Mouse (Mus musculus): ENCODE measurements around the gene Osbpl5. TPM values are rescaled to one million over a fixed set of nuclear protein-coding genes. Genes with fewer than 3 reads are reported as not detected.
"Not testable (repeated sequence)": the region's sequence is repeated elsewhere in the genome, so short reads cannot be mapped to it uniquely, and the experiment has no call there.

Osbpl5 gene
- polyA plus RNA-seq, 1 experiment from 2014 or later, result 32.4 TPM

GRCm38 (mm10) chr7:143666427-143667311, 90.1 kb downstream of the Osbpl5 start:
- no peaks in the 10 kb centered on the region for H3K27me3 ChIP-seq
- H3K4me1 ChIP-seq, result no peaks in the 10 kb centered on the region
- H3K9ac ChIP-seq (replicated peaks), result no peak overlapping the region
- H3K4me2 ChIP-seq (replicated peaks), result no peak overlapping the region
- no peak overlapping the region for H3K27ac ChIP-seq (replicated peaks)
- ATAC-seq (replicated peaks), result no peak
- H3K9me3 ChIP-seq, result no peaks in the 10 kb centered on the region
- H3K4me3 ChIP-seq, result no peak overlapping the region
- no peaks in the 10 kb centered on the region for H3K36me3 ChIP-seq

GRCm38 (mm10) chr7:143663470-143663869, 93.3 kb downstream of the Osbpl5 start:
- Histone ChIP-seq H3K27me3 (no peaks in the 10 kb centered on the region), H3K9ac (replicated peaks) (no peak overlapping the region), H3K4me1 (no peaks in the 10 kb centered on the region), H3K4me2 (replicated peaks) (no peak overlapping the region), H3K4me3 (no peak overlapping the region), H3K36me3 (no peaks in the 10 kb centered on the region), H3K9me3 (no peaks in the 10 kb centered on the region), H3K27ac (replicated peaks) (no peak overlapping the region)
- 81% methylated on average over 2 of the region's 2 CpGs for WGBS
- ATAC-seq (replicated peaks), result no peak

DNA sequence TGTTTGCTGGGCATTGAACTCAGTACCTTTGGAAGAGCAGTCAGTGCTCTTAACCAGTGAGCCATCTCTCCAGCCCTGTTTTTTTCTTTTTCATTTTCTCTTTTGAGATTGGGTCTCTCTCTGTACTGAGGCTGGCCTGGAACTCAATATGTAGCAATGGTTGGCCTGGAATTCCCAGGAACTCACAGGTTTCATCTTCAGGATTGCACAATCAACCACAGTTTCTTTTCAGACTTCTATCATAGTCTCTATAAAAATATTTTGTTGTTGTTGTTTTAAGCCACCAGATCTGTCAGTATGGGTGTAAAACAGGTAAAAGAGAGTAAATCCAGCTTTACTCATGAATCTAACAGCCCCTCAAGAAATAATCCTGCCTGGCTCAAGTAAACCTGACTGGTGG, 96.0 kb downstream of the Osbpl5 start:
- Histone ChIP-seq H3K27me3 (no peaks in the 10 kb centered on the region), H3K9me3 (no peaks in the 10 kb centered on the region), H3K4me1 (no peaks in the 10 kb centered on the region), H3K36me3 (no peaks in the 10 kb centered on the region), H3K27ac (replicated peaks) (no peak overlapping the region), H3K4me3 (no peak overlapping the region), H3K4me2 (replicated peaks) (no peak overlapping the region), H3K9ac (replicated peaks) (no peak overlapping the region)
- no peak for ATAC-seq (replicated peaks)

DNA sequence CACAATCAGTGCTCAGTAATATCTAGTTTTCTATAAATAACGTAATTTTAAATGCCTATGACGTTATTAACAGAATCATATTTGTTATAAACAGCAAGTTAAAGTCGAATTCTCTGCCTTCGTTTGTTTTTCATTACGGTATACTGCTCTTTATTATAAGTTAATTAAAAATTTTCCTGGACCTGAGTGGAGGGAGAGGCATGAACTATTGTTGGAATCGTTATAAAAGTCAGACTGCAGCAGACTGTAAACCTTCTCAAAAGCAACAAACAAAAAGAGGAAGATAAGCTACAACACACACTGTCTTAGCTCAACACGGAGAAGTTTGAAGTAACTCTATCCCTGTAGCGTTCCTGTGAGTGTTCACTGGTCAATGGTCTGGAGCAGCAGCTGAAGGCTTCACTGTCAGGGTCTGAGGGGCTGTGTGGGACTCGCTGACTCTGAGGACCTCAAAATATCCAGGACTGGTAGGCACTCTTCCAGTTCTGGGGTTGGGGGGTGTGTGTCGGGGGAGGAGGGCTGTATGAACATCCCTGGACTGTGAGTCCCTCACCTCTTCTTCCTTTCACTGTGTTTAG, 106.9 kb downstream of the Osbpl5 start:
- H3K9ac ChIP-seq (replicated peaks); H3K36me3 ChIP-seq; H3K4me1 ChIP-seq; H3K27ac ChIP-seq (replicated peaks); H3K9me3 ChIP-seq; H3K27me3 ChIP-seq: not testable (repeated sequence)
- 51% methylated on average over 10 of the region's 10 CpGs for WGBS
- Histone ChIP-seq H3K4me3 (peak overlapping the region; percentile 80), H3K4me2 (replicated peaks) (peak overlapping the region; percentile 82)
- peak; percentile 36 for ATAC-seq (replicated peaks)

DNA sequence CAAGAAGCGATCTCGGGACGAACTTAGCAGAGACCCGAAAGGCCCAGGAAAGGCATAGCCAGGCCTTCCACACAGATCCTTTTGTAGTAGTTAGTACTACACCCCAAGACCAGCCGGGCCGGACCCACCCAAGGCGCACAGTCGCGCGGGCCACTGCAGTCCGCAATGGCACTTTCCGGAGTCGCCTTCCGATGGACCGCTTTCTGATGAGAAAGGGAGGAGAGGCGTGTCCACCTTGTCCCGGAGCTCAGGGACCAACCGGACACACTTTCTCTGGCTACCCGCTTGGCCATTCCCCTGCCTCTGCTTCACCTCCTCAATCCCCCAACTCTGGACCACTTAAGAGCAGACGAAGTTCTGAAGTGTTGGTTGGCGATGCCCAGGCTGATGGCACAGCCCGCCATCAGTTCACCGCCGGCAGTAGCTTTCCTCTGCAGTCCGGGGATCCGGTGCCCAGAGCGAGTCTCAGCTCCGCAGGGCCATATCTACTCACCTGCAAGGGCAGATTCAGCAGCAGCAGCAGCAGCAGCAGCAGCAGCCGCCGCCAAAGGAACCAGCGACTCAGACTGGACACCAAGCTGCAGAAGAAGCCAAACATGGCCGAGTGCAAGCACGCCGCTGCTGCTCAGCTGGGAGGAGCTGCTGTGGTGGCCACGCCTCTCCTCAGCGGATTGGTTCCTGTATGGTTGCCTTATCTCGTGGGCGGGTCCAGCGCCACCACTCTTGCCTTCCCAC, 107.6 kb downstream of the Osbpl5 start, which contains the start of gene Tnfrsf22:
Tnfrsf22 (minus strand) TSS at position 628 of the 735 bp plus-strand sequence.
- H3K4me1 ChIP-seq, result no peaks in the 10 kb centered on the region
- no peaks in the 10 kb centered on the region for H3K36me3 ChIP-seq
- peak within 1 kb of the TSS; percentile 80 for H3K4me3 ChIP-seq
- no peaks in the 10 kb centered on the region for H3K9me3 ChIP-seq
- H3K9ac ChIP-seq (replicated peaks), result peak within 1 kb of the TSS; percentile 63
- 2% methylated on average over 39 of the region's 39 CpGs for WGBS
- H3K4me2 ChIP-seq (replicated peaks), result peak within 1 kb of the TSS; percentile 82
- no peak within 1 kb of the TSS for H3K27ac ChIP-seq (replicated peaks)
- no peaks in the 10 kb centered on the region for H3K27me3 ChIP-seq
- peak; percentile 100 for ATAC-seq (replicated peaks)

DNA sequence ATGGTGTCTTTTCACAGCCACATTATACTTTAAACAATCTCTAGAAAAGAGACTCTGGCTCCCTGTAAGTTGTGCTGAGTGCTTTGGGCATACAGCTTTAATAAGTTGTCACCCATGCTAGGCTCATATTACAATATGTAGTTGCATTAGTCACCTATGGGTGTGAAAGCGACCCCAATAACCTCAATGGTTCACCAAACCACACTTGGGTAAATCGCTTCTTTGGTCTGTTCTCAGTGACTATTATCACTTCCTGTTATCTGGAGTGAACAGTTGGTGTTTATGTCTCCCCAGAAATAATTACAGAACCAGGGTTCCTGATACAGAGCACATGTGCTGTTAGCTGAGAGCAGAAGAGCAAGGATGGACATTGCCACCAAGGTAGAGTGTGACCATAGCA, 112.8 kb downstream of the Osbpl5 start:
- H3K27ac ChIP-seq (replicated peaks); H3K9me3 ChIP-seq; H3K4me1 ChIP-seq; H3K4me3 ChIP-seq; ATAC-seq (replicated peaks); H3K9ac ChIP-seq (replicated peaks); H3K4me2 ChIP-seq (replicated peaks); H3K27me3 ChIP-seq; H3K36me3 ChIP-seq: not testable (repeated sequence)
- WGBS, result 96% methylated on average over 2 of the region's 2 CpGs

Small RNA genes lying within 50 kb of the gene (microRNA-seq; reads per million reads assigned to microRNA genes)
- gene Gm22064, result not detected

Other genes starting within 250 kb of the Osbpl5 start
- gene Nap1l4, start 207.9 kb downstream of the Osbpl5 start, polyA plus RNA-seq (2015; fragmentation: Nextera tagmentation; extraction: Ambion mirVana), result 347 and 356 TPM in 2 replicates
- 70.1 and 73.0 TPM in 2 replicates for gene Cars, start 156.9 kb downstream of the Osbpl5 start, polyA plus RNA-seq (2015; fragmentation: Nextera tagmentation; extraction: Ambion mirVana)
- 0.10 and 0.19 TPM in 2 replicates for gene Tnfrsf26, start 128.3 kb downstream of the Osbpl5 start, polyA plus RNA-seq (2015; fragmentation: Nextera tagmentation; extraction: Ambion mirVana)
- gene Tnfrsf22, start 107.3 kb downstream of the Osbpl5 start, polyA plus RNA-seq (2015; fragmentation: Nextera tagmentation; extraction: Ambion mirVana), result 4.0 and 5.3 TPM in 2 replicates
- 0.45 and 0.66 TPM in 2 replicates for gene Tnfrsf23, start 71.1 kb downstream of the Osbpl5 start, polyA plus RNA-seq (2015; fragmentation: Nextera tagmentation; extraction: Ambion mirVana)
- not detected in 2 replicates for gene Mrgprg, start 10.0 kb upstream of the Osbpl5 start, polyA plus RNA-seq (2015; fragmentation: Nextera tagmentation; extraction: Ambion mirVana)
- gene Mrgpre, start 27.5 kb upstream of the Osbpl5 start, polyA plus RNA-seq (2015; fragmentation: Nextera tagmentation; extraction: Ambion mirVana), result 3.0 and 3.5 TPM in 2 replicates
- 5.2 and 6.7 TPM in 2 replicates for gene Nadsyn1, start 65.9 kb upstream of the Osbpl5 start, polyA plus RNA-seq (2015; fragmentation: Nextera tagmentation; extraction: Ambion mirVana)
- gene Dhcr7, start 66.2 kb upstream of the Osbpl5 start, polyA plus RNA-seq (2015; fragmentation: Nextera tagmentation; extraction: Ambion mirVana), result 43.9 and 47.7 TPM in 2 replicates
- gene Gm498, start 109.9 kb upstream of the Osbpl5 start, polyA plus RNA-seq (2015; fragmentation: Nextera tagmentation; extraction: Ambion mirVana), result not detected in 2 replicates
- 7.6 and 7.9 TPM in 2 replicates for gene Shank2, start 244.9 kb upstream of the Osbpl5 start, polyA plus RNA-seq (2015; fragmentation: Nextera tagmentation; extraction: Ambion mirVana)